9 mouse cellular contexts compared by ENCODE assay signal in genomic region chr5:135713441-135714218, GRCm38 (mm10). TPM values are rescaled to one million over a fixed set of nuclear protein-coding genes. Genes with fewer than 3 reads are reported as not detected.
DNase-seq lines count a peak whose midpoint lies in the region; ATAC-seq and TF ChIP-seq lines count a peak whose summit lies in the region.
"Had no signal": no experiment of that assay in that cellular context is flagged by ENCODE, and none has a peak within 500 bp of the region (broad histone marks: within the 10 kb centered on the region; RNA-seq: fewer than 3 reads in every experiment).

No protein-coding gene starts in this region.

- peaks cover 6% of the 10 kb centered on the region; the same call in 1 of the 2 replicates for H3K4me1 ChIP-seq in lung, embryonic 14.5 days (ENCODE audit: insufficient read depth)
- peaks cover 20% of the 10 kb centered on the region; the same call in 1 of the 2 replicates for H3K4me1 ChIP-seq in spleen, adult 2 months (ENCODE audit: control insufficient read depth, insufficient read depth, insufficient read length)

- TF ChIP-seq CTCF in lung, embryonic 14.5 days (IDR thresholded peaks at IDR 0.05; ENCODE audit: low read depth): no peak
- no peak for TF ChIP-seq CTCF in spleen, adult 2 months (IDR thresholded peaks at IDR 0.05; ENCODE audit: extremely low read depth, insufficient read depth, insufficient read length, insufficient replicate concordance)

- intact Hi-C loops in heart, postnatal 10 days (cut with DNase I): no loop called here

- peak overlapping the region; percentile 26; the same call in 1 of the 2 replicates for H3K4me2 ChIP-seq in lung, embryonic 14.5 days
- H3K4me2 ChIP-seq: embryonic facial prominence, embryonic 13.5 days had no signal

- ATAC-seq in lung, embryonic 14.5 days (ENCODE audit: insufficient read depth): peak; percentile 80

- H3K36me3 ChIP-seq in lung, embryonic 14.5 days (ENCODE audit: insufficient read depth): peaks cover 20% of the 10 kb centered on the region; the same call in 1 of the 2 replicates
- peaks cover 10% of the 10 kb centered on the region for H3K36me3 ChIP-seq in spleen, adult 2 months (ENCODE audit: control insufficient read depth, insufficient read depth, low read length)

- H3K4me3 ChIP-seq in lung, embryonic 14.5 days (ENCODE audit: low read depth, low read length): no peak overlapping the region
- no peak overlapping the region for H3K4me3 ChIP-seq in spleen, adult 2 months (ENCODE audit: extremely low read depth, insufficient read depth, insufficient read length)
- H3K4me3 ChIP-seq: embryonic facial prominence, embryonic 13.5 days had no signal

- no peaks in the 10 kb centered on the region for H3K9me3 ChIP-seq in lung, embryonic 14.5 days (ENCODE audit: low read depth, low read length)
- H3K9me3 ChIP-seq: embryonic facial prominence, embryonic 13.5 days had no signal

- H3K27ac ChIP-seq in lung, embryonic 14.5 days (ENCODE audit: low read depth): peak overlapping the region; percentile 42; the same call in 1 of the 2 replicates
- H3K27ac ChIP-seq in spleen, adult 2 months (ENCODE audit: insufficient read depth, low read length): 0 out of 2 replicates have a peak overlapping the region, but pooled peaks have one; percentile 6
- H3K27ac ChIP-seq: embryonic facial prominence, embryonic 13.5 days had no signal

- TF ChIP-seq POLR2A in spleen, adult 2 months (IDR thresholded peaks at IDR 0.05; ENCODE audit: low read depth, low read length): no peak

- no peak overlapping the region for H3K9ac ChIP-seq in lung, embryonic 14.5 days
- H3K9ac ChIP-seq: embryonic facial prominence, embryonic 13.5 days had no signal

- 45% methylated on average over 16 of the region's 16 CpGs for WGBS in lung, embryonic 14.5 days
- WGBS in spleen, adult 2 months: 17% methylated on average over 16 of the region's 16 CpGs

- peak; percentile 76 for DNase-seq in CD4-positive helper T cell, adult 2 months (ENCODE audit: low read depth, low spot score)
- peak; percentile 55 for DNase-seq in T-cell, adult 2 months (ENCODE audit: low spot score)
- DNase-seq in cerebellum, postnatal 36 days: peak; percentile 47 to 51
- DNase-seq in heart, postnatal 10 days: peak; percentile 86 to 88
- peak; percentile 88 for DNase-seq in kidney, postnatal 10 days
- DNase-seq in lung, embryonic 14.5 days: peak; percentile 82
- DNase-seq in spleen, adult 2 months (ENCODE audit: low read depth in 1 of 2, low spot score in 2 of 2): peak in 1 of 2 experiments; percentile 59
- no peak for DNase-seq in ovary, adult 18-20 months (ENCODE audit: low spot score)

- H3K27me3 ChIP-seq in lung, embryonic 14.5 days (ENCODE audit: insufficient read depth, low read length): no peaks in the 10 kb centered on the region
- no peaks in the 10 kb centered on the region for H3K27me3 ChIP-seq in spleen, adult 2 months (ENCODE audit: control insufficient read depth, insufficient read depth, low read length)
- H3K27me3 ChIP-seq: embryonic facial prominence, embryonic 13.5 days had no signal

RNA-seq across cellular contexts. Expression of gene Tmem120a, which starts 30.6 kb away (rescaled TPM):
- 10 to 100 TPM; 10.0 to 17.4 TPM for total RNA-seq in heart, postnatal 10 days (2021)
- 38.6 and 43.5 TPM in 2 replicates for polyA plus RNA-seq in lung, embryonic 14.5 days (2014; fragmentation: Nextera tagmentation; extraction: Ambion mirVana)
- polyA plus RNA-seq in spleen, adult 2 months (2012; rRNA removed): 16.1 and 17.3 TPM in 2 replicates

RNA-seq across cellular contexts. Expression of gene Por, which starts 43.8 kb away (rescaled TPM):
- total RNA-seq in heart, postnatal 10 days (2021): 10 to 100 TPM; 62.8 to 72.0 TPM
- 51.5 and 52.7 TPM in 2 replicates for polyA plus RNA-seq in lung, embryonic 14.5 days (2014; fragmentation: Nextera tagmentation; extraction: Ambion mirVana)
- polyA plus RNA-seq in spleen, adult 2 months (2012; rRNA removed): 50.8 and 56.2 TPM in 2 replicates
